Mouse (Mus musculus) forebrain, embryonic 14.5 days (tissue): ENCODE data around the gene Inpp5a. TPM values are rescaled to one million over a fixed set of nuclear protein-coding genes. Genes with fewer than 3 reads are reported as not detected.

Experiments used
- ATAC-seq: fragments of 200-750 bp; cut with Nextera tagmentation; 2 replicates; pipeline ENCODE4 v1.8.0; 2017; ENCODE audit warnings: mild to moderate bottlenecking, moderate library complexity
- DNase-seq: peaks from one replicate; pipeline ENCODE4 v3.0.0-alpha.2; 2015; ENCODE audit warnings: low spot score
- H3K27ac ChIP-seq: fragments of 300-500 bp; sonication (generic); 2 replicates; pipeline ENCODE4 v1.5.1; 2014; ENCODE audit warnings: low read depth, mild to moderate bottlenecking, control low read depth, low read length, moderate library complexity
- H3K27me3 ChIP-seq: fragments of 300-500 bp; sonication (generic); replicated peaks from 2 replicates; pipeline ENCODE4 v1.6.1; 2014; ENCODE audit warnings: low read length, control low read depth, mixed read lengths; ENCODE audit not compliant: control insufficient read depth, insufficient read depth
- H3K36me3 ChIP-seq: fragments of 300-500 bp; sonication (generic); 2 replicates; pipeline ENCODE4 v1.6.1; 2014; ENCODE audit warnings: low read length, control low read depth; ENCODE audit not compliant: control insufficient read depth, insufficient read depth
- H3K4me1 ChIP-seq: fragments of 300-500 bp; sonication (generic); 2 replicates; pipeline ENCODE4 v1.6.1; 2014; ENCODE audit warnings: antibody characterized with exemption, low read length, control low read depth; ENCODE audit not compliant: control insufficient read depth, insufficient read depth
- H3K4me2 ChIP-seq: fragments of 300-500 bp; sonication (generic); 2 replicates; pipeline ENCODE4 v1.6.1; 2014; ENCODE audit warnings: mild to moderate bottlenecking, control low read depth, low read length
- H3K4me3 ChIP-seq: fragments of 300-500 bp; sonication (generic); 2 replicates; pipeline ENCODE4 v1.5.1; 2014; ENCODE audit warnings: low read depth, low read length, control low read depth
- H3K9ac ChIP-seq: fragments of 300-500 bp; sonication (generic); 2 replicates; pipeline ENCODE4 v1.6.1; 2014; ENCODE audit warnings: mild to moderate bottlenecking, low read length, control low read depth, moderate library complexity
- H3K9me3 ChIP-seq: fragments of 300-500 bp; sonication (generic); replicated peaks from 2 replicates; pipeline ENCODE4 v1.6.1; 2016; ENCODE audit warnings: low read length, control low read depth, mixed read lengths; ENCODE audit not compliant: control insufficient read depth
- WGBS: fragments of 180-500 bp; shearing (Covaris S2); extraction: QIAGEN DNeasy Blood & Tissue Kit; methylation state at CpG from one replicate; pipeline ENCODE4 v1.1.7; 2014; 5-methylcytosine and 5-hydroxymethylcytosine counted together
- polyA plus RNA-seq: library from polyadenylated mRNA; unstranded; fragments of >200 nt; fragmentation: Nextera tagmentation; extraction: Ambion mirVana; gene quantifications from 2 replicates; pipeline ENCODE4 v1.2.1, GENCODE M21; 2014

Inpp5a gene
- polyA plus RNA-seq, 1 experiment from 2014 or later: 13.0 TPM

GRCm38 (mm10) chr7:139382796-139383195 lies 6.1 kb upstream of the Inpp5a start:
- Histone ChIP-seq H3K27me3 (no peaks in the 10 kb centered on the region), H3K4me1 (peaks cover 9% of the 10 kb centered on the region), H3K9ac (no peak overlapping the region), H3K36me3 (no peaks in the 10 kb centered on the region), H3K9me3 (no peaks in the 10 kb centered on the region), H3K4me3 (no peak overlapping the region), H3K27ac (no peak overlapping the region), H3K4me2 (no peak overlapping the region)
- no peak for ATAC-seq
- 88% methylated on average over 2 of the region's 2 CpGs for WGBS
- no peak for DNase-seq

- ATAC-seq (no peak), DNase-seq (no peak)
- Histone ChIP-seq H3K27me3 (no peaks in the 10 kb centered on the region), H3K4me3 (no peak overlapping the region), H3K4me2 (no peak overlapping the region), H3K9ac (no peak overlapping the region), H3K9me3 (no peaks in the 10 kb centered on the region), H3K27ac (no peak overlapping the region), H3K36me3 (no peaks in the 10 kb centered on the region), H3K4me1 (peaks cover 13% of the 10 kb centered on the region)
- 96% methylated on average over 1 of the region's 1 CpGs for WGBS
Measured at GRCm38 (mm10) chr7:139384500-139384899, 4.4 kb upstream of the Inpp5a start.

GRCm38 (mm10) chr7:139384916-139385530 lies 3.9 kb upstream of the Inpp5a start:
- ATAC-seq: no peak
- H3K9me3 ChIP-seq: no peaks in the 10 kb centered on the region
- H3K4me1 ChIP-seq: peaks cover 17% of the 10 kb centered on the region
- no peaks in the 10 kb centered on the region for H3K36me3 ChIP-seq
- DNase-seq: no peak
- no peaks in the 10 kb centered on the region for H3K27me3 ChIP-seq
- no peak overlapping the region for H3K9ac ChIP-seq
- H3K4me3 ChIP-seq: no peak overlapping the region
- H3K27ac ChIP-seq: no peak overlapping the region
- H3K4me2 ChIP-seq: no peak overlapping the region
- WGBS: 86% methylated on average over 2 of the region's 2 CpGs

- DNase-seq (no peak), ATAC-seq (no peak)
- peaks cover 20% of the 10 kb centered on the region for H3K4me1 ChIP-seq
- H3K4me2 ChIP-seq: no peak overlapping the region
- H3K4me3 ChIP-seq: no peak overlapping the region
- no peaks in the 10 kb centered on the region for H3K36me3 ChIP-seq
- H3K27ac ChIP-seq: no peak overlapping the region
- 67% methylated on average over 9 of the region's 9 CpGs for WGBS
- H3K9ac ChIP-seq: no peak overlapping the region
- no peaks in the 10 kb centered on the region for H3K9me3 ChIP-seq
- no peaks in the 10 kb centered on the region for H3K27me3 ChIP-seq
Measured at GRCm38 (mm10) chr7:139386933-139387690, 1.8 kb upstream of the Inpp5a start.

- Histone ChIP-seq H3K9ac (peak overlapping the region; percentile 75), H3K9me3 (no peaks in the 10 kb centered on the region), H3K27ac (peak overlapping the region; percentile 54), H3K4me1 (peaks cover 20% of the 10 kb centered on the region), H3K4me2 (peak overlapping the region; percentile 43), H3K27me3 (no peaks in the 10 kb centered on the region), H3K4me3 (peak overlapping the region; percentile 74), H3K36me3 (no peaks in the 10 kb centered on the region)
- DNase-seq (no peak), ATAC-seq (peak; percentile 70; the same call in 1 of the 2 replicates)
- 21% methylated on average over 16 of the region's 16 CpGs for WGBS
Measured at GRCm38 (mm10) chr7:139387921-139388669, 814 bp upstream of the Inpp5a start.

GRCm38 (mm10) chr7:139389213-139389761 lies 378 bp downstream of the Inpp5a start:
- Histone ChIP-seq H3K4me2 (peak overlapping the region; percentile 77), H3K27ac (peak overlapping the region; percentile 54; the same call in 1 of the 2 replicates), H3K9me3 (no peaks in the 10 kb centered on the region), H3K36me3 (no peaks in the 10 kb centered on the region), H3K9ac (peak overlapping the region; percentile 82), H3K4me1 (peaks cover 20% of the 10 kb centered on the region), H3K27me3 (no peaks in the 10 kb centered on the region), H3K4me3 (peak overlapping the region; percentile 74)
- peak; percentile 62 for ATAC-seq
- peak; percentile 41 for DNase-seq
- WGBS: under 1% methylated on average over 45 of the region's 53 CpGs

GRCm38 (mm10) chr7:139390380-139390779 lies 1.5 kb downstream of the Inpp5a start:
- no peak overlapping the region for H3K4me3 ChIP-seq
- H3K4me1 ChIP-seq: peaks cover 20% of the 10 kb centered on the region
- DNase-seq: no peak
- no peaks in the 10 kb centered on the region for H3K36me3 ChIP-seq
- H3K27me3 ChIP-seq: no peaks in the 10 kb centered on the region
- no peaks in the 10 kb centered on the region for H3K9me3 ChIP-seq
- 80% methylated on average over 3 of the region's 3 CpGs for WGBS
- H3K9ac ChIP-seq: no peak overlapping the region
- ATAC-seq: no peak
- no peak overlapping the region for H3K27ac ChIP-seq
- peak overlapping the region; percentile 77; the same call in 1 of the 2 replicates for H3K4me2 ChIP-seq

GRCm38 (mm10) chr7:139390926-139391325 lies 2.0 kb downstream of the Inpp5a start:
- Histone ChIP-seq H3K27me3 (no peaks in the 10 kb centered on the region), H3K36me3 (no peaks in the 10 kb centered on the region), H3K4me3 (no peak overlapping the region), H3K4me2 (no peak overlapping the region), H3K27ac (no peak overlapping the region), H3K9me3 (no peaks in the 10 kb centered on the region), H3K4me1 (peaks cover 20% of the 10 kb centered on the region), H3K9ac (no peak overlapping the region)
- WGBS: 89% methylated on average over 9 of the region's 9 CpGs
- ATAC-seq (no peak), DNase-seq (no peak)
